Mouse (Mus musculus) kidney, adult 18-20 months (tissue): ENCODE results near the gene Gcnt2.
"Not testable (repeated sequence)": the region's sequence is repeated elsewhere in the genome, so short reads cannot be mapped to it uniquely, and the experiment has no call there.

Experiments
- DNase-seq: peaks from one replicate; pipeline ENCODE4 v3.0.0; 2021

Gcnt2 gene

DNA sequence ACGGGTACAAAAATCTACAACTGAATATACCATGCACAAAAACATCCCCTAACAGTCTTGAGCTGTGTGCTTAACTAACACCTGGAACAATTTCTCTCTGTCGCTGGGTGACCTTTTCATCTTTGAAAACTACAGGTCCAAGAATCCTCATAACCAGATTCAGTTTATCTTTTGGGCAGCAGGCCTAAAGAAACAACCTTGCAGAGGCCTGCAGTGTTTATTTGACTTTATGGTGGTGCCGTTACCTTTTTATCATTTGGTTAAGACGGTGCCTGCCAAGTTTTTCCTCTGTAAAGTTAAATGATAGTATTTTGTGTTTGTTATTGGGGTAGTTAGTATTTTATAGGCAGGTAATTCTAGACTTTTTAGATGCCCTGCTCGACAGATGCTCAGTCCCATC is 15.9 kb downstream of the Gcnt2 start:
- DNase-seq = no peak

DNA sequence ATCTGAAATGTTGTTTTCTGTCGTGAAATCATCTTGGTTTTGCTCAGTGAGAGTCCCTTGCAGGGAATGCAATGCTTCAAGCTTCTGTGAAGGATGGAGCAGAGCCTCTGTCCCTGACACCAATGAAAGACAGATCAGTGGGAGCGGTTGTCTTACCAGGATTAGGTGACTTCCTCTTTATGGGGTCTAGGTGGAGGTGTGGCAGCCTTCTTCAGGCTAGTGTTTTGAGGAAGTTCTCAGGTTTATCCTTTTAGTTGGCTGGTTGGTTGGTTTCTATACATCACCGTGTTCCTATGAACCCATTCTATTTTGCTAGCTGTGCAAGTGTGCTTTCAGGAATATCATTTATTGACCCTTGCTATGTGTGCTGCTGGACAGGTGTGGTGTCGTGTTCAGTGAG is 18.0 kb downstream of the Gcnt2 start:
- DNase-seq = no peak

DNA sequence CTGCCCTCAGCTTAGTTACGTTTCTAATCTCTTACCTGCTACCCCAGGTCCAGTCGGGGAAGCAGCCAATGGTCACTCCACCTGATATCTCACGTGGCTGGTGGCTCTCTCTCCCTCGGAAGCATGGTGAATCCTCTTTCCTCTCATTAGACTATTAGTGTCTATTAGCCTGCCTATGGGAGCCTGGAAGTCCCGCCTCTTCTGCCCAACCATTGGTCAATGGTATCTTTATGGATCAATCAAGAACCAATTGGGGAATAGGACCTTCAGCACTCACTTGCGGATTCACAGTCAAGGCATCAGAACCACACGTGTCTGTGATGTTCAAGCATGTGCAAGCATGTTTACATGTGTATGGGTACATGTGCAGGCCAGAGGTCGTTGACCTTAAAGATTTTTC is 21.0 kb downstream of the Gcnt2 start:
- DNase-seq = no peak

DNA sequence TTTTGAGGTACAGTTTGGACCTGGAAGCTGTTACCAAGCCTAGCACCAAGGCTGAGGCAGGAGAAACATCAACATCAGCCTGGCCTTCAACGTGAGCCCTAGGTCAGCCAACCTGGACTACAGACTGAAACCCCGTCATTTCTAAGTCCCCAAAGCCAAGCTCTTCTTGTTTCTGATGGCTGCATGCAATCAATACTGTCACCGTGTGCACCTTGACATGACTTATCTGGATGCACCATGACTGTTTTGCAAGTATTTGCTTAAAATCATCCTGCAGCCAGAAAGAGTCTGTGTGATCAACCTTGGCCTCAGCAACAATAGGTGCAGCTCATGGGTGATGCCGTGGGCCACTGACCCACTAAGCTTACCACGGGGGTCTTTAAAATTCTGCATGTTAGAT is 23.1 kb downstream of the Gcnt2 start:
- DNase-seq = no peak

DNA sequence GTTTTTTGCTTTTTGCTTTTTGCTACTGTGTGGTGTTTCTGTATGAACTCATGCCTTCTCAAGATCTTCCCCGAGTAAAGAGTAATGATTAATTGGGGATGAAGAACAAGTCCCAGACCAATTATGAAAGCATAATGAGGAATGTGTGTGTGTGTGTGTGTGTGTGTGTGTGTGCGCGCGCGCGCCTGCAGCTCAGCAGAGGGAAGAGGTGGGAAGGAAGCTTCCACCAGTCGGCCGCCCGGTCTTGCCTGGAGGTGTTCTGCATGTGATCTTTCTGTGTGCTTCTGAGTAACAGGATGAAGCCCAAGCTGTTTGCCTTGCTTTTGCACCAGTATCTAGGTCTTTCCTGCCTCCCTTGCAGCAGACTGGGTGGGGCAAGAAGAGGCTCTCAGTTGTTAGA is 24.3 kb downstream of the Gcnt2 start:
- DNase-seq = no peak

DNA sequence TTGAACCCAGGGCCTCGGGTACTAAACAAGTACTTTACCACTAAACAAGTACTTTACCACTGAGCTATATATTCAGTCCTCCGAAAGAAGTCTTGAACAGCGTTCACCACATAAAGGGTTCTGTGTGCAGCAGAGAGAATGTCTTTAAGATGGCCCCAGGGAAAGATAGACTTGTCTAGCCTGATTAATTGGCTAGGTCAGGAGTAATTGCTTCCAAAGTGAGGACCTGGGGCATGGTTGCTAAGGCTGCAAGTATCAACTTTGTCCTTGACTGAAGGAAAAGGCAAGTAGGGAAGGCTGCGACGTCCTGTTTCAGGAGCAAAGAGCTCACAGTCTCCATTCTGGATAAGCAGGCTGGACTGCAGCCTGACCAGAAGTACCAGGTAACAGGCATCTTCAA is 25.3 kb downstream of the Gcnt2 start:
- DNase-seq = no peak

DNA sequence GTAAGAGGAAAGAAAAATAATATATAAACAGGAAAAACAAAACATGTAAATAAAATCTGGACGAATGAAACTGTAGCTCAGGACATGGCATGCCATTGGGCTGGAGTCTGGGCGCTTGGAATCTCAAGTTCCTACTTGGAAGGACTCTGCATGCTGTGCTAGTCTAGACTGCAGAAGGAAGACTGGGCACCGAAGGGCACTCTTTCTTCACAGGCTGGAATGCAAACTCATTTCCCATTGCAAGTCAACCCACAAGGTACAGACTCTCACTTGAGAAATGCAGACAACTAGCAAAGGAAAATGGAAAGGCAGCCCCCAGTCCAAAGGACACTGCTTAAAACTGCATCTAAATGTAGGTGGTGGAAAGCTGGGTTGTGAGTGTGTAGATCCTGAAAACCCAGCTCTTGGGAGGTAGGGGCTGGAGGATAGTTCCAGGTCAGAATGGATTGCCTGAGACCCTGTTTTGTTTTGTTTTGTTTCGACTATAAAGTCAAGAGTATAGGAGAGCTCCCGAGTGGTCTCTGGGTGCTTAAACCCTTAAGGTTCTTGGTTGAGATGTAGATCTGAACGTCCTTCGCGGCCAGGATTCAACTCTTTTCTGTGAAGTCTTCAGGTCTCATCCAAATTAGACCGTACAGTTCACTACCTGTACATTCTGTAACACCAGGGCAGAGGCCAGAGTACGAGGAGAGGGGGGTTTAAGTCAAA is 26.5 kb downstream of the Gcnt2 start:
- DNase-seq = peak; percentile 31

DNA sequence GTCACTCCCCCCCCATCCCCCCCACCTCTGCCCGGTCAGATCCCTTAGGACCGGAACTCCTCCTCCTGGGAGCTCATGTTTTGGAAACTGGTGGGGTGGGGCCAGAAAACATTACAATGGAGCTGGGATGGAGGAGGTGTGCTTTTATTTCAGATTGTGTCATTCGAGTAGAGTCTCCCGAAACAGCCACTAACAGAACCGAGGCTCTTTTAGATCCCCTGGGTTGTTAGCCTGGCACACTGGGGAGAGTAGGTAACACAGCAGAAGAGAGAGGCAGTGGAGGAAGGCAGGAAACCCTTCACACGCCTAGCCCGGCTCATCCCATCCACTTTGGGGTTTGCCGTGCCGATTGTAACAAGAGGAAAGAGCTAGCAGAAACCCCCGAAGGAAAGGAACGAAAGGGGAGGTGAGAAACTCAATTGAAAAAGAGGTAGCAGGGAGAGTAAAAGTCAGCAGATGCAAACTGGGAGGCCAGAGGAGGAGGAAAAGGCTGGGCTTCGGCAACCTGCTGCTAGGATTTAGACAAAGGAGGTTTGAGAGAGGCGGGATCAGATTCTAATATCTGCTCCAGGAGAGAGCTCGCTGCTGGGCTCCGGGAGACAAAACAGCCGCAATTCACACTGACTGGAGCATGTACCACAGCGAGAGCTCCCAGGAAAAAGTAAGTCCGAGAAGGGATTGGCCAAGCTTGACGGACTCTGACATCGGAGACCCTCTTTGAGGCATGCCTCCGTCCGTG is 27.3 kb downstream of the Gcnt2 start:
- DNase-seq = peak; percentile 37

DNA sequence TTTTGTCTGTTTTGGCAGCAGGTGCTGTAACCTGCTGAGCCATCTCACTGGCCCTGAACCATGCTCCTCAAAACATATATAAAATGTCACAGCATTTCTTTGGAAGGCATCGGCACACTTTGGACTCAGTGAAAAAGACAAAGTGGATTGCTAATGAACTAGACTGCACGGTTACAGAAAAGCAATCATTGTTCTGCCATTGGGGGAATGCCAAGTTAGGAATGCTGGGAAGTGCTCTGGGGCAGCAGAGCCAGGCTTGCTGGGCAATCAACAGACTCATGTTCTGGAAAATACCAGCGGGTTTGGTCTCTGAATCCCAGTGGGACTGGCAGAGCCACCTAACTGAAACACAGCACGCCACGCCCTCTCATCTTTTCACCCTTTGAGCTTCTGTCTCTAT is 31.0 kb downstream of the Gcnt2 start:
- peak; percentile 47 for DNase-seq

DNA sequence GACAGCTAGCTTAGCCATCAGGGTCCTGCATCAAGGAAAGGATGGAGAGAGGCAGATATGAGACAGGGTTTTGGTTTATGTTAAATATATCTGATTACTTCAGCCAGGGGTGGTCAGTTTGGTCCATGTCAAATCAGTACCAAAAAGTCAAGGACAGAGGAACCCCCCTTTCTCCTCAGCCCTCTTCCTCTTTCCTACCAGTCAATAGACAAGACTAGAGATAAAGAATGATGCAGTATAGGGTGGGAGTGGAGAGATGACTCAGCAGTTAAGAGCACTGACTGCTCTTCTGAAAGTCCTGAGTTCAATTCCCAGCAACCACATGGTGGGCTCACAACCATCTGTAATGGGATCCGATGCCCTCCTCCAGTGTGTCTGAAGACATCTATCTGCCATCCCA is 31.8 kb downstream of the Gcnt2 start:
- DNase-seq = not testable (repeated sequence)

DNA sequence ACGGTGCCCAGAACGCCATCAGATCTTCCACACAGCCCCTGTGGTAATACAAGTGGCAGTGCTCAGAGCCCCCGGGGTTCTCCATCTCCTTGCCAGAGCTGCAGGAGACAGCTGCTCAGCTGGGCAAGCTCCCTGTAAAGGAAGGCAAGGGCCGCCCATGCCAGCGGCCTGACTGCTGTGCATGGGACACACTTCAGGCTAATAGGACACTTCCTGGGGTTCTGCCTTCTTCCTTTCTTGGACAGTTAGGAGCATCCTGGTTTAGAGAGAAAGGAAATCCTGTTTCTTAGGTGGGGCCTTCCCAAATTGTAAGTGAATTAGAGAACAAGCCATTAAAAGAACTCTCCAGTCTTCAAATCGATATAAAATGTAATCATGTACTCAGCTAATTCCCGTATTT is 32.5 kb downstream of the Gcnt2 start:
- DNase-seq = peak; percentile 29

DNA sequence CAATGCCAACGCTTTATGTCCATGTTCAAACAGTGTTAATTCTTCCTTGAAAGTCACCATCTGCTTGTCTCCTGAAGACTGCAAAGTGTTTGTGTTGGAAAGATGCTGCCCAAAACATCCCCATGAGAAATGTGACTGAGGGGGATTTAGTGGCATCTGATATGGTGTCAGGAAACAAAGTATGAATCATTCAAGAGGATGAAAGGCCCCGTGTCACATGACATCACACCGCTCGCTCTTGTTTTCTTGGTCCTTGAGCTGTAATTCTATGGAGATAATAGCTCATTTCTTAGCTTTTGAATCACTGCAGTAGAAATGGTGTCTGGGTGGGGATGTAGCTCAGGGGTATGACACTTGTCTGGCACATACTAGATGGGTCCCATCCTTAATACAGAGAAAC is 33.0 kb downstream of the Gcnt2 start:
- no peak for DNase-seq

DNA sequence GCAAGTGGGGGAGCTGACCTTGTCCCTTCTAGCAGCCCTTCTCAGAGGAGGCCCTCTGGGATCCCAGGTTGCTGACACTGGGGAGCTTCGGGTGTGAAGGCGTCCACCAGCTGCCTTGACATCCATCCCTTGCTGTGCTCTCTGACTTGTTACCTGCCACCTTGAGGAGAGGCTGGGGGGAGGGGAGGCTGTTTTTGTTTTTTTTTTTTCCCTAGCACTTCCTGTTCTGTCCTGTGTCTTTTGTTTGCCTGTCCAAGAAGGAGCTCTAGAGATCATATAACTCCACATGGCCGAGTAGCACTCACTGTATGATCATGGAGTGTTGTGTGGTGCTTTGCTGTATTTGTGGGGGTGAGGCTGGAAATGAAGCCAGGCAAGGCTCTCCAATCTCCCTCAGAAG is 34.0 kb downstream of the Gcnt2 start:
- DNase-seq = no peak

DNA sequence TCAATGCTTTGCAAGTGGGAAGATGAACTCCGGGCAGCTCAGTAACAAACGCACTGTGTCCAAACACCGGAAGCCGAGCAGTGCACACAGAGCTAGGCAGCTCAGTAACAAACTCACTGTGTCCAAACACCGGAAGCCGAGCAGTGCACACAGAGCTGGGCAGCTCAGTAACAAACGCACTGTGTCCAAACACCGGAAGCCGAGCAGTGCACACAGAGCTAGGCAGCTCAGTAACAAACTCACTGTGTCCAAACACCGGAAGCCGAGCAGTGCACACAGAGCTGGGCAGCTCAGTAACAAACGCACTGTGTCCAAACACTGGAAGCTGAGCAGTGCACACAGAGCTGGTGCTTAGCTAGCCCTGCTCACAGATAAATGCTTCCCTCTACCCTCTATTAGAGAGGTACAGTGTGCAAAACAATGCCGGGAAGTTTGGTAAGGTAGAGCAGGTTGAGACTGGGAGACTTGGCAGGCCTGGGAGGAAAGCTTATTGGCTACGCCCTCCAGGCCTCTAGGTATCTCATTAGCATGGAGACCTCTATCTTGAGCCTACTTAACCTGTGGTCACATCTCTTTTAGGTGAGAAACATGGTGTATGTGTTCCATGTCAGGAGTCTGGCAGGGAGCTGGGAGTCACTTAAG is 38.6 kb downstream of the Gcnt2 start:
- not testable (repeated sequence) for DNase-seq

DNA sequence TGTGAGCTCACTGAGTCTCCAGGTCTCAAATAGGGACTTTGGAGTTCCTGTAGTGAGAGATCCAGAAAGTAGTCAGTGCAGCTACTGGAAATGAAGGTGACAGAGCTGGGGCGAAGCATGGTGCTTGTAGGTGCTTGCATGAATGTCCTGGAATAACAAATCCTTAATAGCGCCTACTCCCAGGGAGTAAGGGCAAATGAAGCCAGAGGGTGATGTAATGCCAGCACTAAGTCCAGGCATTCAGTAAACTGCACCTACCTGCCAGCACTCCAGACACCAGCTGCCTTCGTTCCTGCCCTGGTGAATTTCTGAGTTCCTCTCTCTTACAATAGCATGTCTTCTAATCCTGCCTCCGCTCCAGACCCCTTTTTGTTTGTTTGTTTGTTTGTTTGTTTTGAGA is 39.1 kb downstream of the Gcnt2 start:
- DNase-seq = peak; percentile 60

DNA sequence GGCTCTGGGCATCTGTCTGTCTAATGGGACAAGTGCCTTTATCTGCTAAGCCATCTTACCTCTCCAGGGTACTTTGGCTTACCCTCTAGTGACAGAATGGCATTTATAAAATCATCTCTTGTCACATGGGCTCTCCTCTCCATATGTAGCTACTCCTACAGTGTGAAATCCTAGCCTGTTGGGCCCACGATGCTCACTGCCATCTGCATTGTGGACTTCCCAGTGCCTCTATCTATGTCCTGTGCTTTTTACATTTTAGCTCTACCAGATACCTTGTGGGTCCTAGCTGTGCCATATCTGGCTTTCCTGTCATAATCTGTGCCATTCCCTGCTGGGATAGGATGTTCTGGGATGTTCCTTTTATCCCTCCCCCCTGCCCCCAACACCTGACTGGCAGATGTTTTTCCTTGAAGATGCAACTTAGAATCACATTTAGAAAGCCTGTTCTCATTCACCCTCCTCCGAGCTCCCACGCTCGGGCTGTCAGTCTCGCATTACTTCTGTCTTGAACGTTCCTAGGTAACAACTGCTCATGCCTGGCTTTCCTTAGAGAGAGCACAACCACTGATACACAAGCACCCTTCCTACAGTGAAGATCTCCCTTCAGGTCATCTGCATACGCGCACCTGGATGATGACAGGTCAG is 39.9 kb downstream of the Gcnt2 start:
- no peak for DNase-seq

DNA sequence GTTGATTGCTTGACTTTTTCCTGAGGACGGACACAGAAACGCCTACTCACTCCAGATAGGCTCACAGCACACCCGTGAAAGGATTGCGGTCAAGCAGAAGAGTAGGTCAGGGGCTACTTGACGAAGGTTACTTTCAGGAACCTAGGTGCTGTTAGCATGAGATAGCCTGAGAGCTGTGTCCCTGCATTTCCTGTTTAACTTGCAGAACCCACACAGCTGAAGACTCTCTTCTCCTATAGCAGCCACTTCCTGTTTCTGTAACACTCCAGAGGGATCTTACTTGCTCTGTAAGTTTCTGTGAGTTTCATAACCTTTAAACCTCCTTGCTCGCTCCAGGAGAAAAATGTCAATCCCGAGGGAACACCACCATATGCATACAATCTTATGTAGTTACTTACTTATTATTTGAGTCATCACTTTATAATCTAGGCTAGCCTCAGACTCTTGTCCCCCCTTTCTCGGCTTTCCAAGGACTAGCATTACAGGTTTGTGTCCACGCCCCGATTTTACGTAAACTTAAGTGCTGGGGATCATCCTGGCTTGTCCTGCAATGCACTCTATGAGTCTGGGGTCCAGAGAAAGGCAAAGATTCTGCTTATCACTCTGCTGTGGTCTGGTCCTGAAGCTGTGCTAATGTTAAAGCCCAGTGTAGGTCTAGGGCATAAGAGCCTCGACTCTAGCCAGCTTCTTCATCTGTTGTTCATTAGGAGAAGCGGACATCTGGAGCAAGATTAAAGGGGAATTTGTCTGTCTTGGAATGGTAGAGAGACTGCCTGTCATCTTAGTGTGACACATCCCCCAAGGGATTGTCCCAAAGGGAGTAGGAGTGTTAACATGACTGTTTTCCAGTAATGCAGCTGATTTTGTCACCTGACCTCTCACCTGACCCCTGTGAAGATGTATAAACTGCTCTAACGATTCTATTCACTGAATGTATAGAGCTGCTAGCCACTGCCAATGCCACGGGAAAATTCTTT is 40.7 kb downstream of the Gcnt2 start:
- no peak for DNase-seq

DNA sequence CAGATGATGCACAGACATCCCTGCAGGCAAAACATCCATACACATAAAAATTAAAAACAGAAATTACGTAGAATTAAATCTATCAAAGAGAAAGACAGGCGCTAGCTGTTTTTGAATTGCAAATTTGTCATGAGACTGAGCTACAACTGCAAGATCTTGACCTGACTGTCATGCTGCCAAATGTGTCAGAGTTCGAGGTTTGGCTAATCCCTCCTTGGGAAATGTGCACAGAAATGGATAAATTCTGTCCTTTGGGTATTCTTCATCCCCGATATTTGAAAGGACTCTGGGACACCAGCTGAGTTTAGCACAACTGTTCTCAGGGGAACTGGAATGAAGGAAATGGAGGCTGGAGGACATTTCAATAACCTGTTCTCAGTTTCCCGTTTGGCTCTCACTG is 41.7 kb downstream of the Gcnt2 start:
- DNase-seq = peak; percentile 59

DNA sequence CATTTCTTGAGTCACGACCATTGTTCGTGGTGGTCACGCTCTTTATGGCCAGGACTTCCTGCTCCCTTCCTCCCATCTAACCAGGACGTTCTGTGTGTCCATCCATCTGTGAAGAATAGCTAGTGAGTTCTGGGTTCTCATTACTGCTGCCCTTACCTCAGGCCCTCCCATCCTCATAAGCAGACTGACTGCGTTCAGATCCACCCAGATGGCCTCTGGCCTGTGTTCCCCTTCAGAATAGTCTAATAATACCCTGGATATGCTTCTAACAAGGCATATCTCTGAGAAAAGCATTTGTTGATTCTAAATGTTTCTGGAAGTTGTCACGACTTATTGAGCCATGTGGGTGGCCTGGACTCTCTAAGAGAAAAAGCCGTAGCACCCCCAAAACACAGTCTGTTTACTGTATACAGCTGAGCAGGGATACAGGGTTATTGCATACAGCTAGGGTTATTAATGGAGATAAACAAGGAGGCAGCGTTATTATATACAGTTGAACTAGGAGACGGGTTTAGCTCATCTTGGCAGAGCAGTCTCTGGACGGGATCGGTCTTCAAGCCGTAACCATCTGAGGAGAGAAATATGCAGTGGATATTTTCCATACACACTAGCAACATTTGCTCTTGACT is 42.4 kb downstream of the Gcnt2 start:
- DNase-seq = no peak

DNA sequence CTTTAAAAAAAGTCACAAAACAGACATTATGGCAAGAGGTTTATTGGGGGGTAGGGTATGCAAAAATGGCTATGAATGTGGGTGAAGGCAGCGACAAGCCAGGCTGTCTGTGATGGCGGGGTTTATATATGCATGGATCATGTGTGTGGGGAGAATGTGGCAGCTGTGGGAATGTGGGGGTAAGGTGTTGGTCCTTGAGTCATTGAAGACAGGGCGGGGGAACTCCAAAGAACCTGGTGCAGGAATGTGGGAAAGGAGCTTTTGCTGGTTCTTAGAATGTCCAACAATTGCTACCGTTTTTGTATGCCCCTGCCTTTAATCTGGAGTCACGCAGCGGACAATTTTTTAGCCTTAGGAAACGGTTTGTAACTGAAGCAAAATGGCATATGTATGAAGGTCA is 44.5 kb downstream of the Gcnt2 start:
- no peak for DNase-seq

DNA sequence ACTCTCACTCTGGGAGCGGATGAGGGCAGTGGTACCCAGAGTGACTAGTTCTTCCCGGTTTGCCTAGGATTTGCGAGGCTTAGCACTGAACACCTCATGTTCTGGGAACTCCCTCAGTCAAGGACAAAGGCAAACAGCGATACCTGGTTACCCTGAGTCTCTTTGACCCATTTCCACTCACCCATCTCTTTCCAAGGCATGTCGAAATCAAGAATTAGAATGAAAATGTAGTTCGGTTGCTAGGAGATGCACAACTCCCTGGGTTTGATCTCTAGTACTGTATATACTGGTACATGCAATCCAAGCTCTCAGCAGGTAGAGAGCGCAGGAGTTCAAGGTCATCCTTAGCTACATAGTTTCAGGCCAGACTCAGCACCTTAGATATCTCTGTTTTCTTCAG is 47.0 kb downstream of the Gcnt2 start:
- DNase-seq = no peak

DNA sequence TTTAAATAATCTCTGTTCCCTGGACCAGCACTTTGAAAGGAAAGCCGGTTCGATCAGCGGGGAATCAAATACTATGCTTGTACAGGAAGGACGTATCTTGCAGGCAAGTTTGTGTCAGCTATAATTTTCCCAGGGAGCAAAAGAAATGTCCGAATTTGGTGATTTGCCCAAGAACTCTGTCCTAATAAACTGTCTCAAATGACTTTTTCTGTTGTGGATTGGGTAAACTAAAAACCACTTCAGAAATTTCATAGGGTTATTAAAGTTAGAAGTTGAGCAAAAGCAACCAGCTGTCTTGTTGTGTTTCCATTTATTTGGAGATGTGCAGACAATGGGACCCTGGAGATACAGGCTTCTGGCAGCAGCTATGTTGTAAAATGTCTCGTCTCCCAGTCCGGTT is 47.7 kb downstream of the Gcnt2 start:
- no peak for DNase-seq
